Mouse (Mus musculus): ENCODE measurements around the gene Nav2. TPM values are rescaled to one million over a fixed set of nuclear protein-coding genes. Genes with fewer than 3 reads are reported as not detected.

The Nav2 gene
- total and polyA plus RNA-seq, 3 experiments, result 2.0 to 2.7 TPM; not detected in 1

- H3K36me3 ChIP-seq (ENCODE audit: control insufficient read depth in 1 of 2, insufficient read depth in 2 of 2, low read length in 2 of 2), result peaks cover 0 to 13% of the 10 kb centered on the region in 2 experiments; a peak in 2 of 4 replicates
- no peaks in the 10 kb centered on the region for H3K9me3 ChIP-seq (replicated peaks; ENCODE audit: insufficient read depth, low read length)
- no peaks in the 10 kb centered on the region for H3K27me3 ChIP-seq (ENCODE audit: control insufficient read depth in 1 of 2, insufficient read depth in 2 of 2, low read length in 2 of 2)
- TF ChIP-seq ETS1 (IDR thresholded peaks at IDR 0.05; ENCODE audit: low read depth, low read length) (no peak; the same call in 1 of the 2 replicates), RAD21 (IDR thresholded peaks at IDR 0.05; ENCODE audit: low read depth, low read length) (no peak), NELFE (IDR thresholded peaks at IDR 0.05; ENCODE audit: low read depth, low read length) (peak; percentile 51), UBTF (IDR thresholded peaks at IDR 0.05; ENCODE audit: borderline replicate concordance, insufficient read depth, low read depth, low read length) (0 out of 2 replicates have a peak, but pooled peaks have one; percentile 20), POLR2A (IDR thresholded peaks at IDR 0.05; ENCODE audit: control insufficient read depth in 1 of 2, insufficient read depth in 1 of 2, low read depth in 1 of 2, low read length in 2 of 2, poor library complexity in 1 of 2) (peak in 1 of 2 experiments; percentile 43; a peak in 2 of 4 replicates), BHLHE40 (IDR thresholded peaks at IDR 0.05; ENCODE audit: borderline replicate concordance, low read depth, low read length) (no peak), TBP (IDR thresholded peaks at IDR 0.05; ENCODE audit: low read depth, low read length) (no peak; the same call in 1 of the 2 replicates), MEF2A (IDR thresholded peaks at IDR 0.05; ENCODE audit: extremely low read depth, insufficient replicate concordance, low read depth, low read length, poor library complexity, severe bottlenecking) (no peak), MAZ (IDR thresholded peaks at IDR 0.05; ENCODE audit: low read depth, low read length) (no peak), JUND (IDR thresholded peaks at IDR 0.05; ENCODE audit: low read depth, low read length) (no peak), MYB (IDR thresholded peaks at IDR 0.05; ENCODE audit: low read depth, low read length) (no peak)
- peaks cover 17% of the 10 kb centered on the region for H3K79me2 ChIP-seq (ENCODE audit: control insufficient read depth, insufficient read depth, low read length, poor library complexity)
- peak within 1 kb of the TSS; percentile 70 to 91 for H3K4me3 ChIP-seq (ENCODE audit: control insufficient read depth in 1 of 2, insufficient read depth in 1 of 2, low read depth in 2 of 2, low read length in 2 of 2)
- H3K4me1 ChIP-seq (ENCODE audit: control insufficient read depth in 1 of 2, insufficient read depth in 2 of 2, low read length in 2 of 2), result peaks cover 0 to 12% of the 10 kb centered on the region in 2 experiments; a peak in 2 of 4 replicates
- DNase-seq (ENCODE audit: low read depth, low spot score), result peak; percentile 85
- peak within 1 kb of the TSS; percentile 99 for H3K9ac ChIP-seq (ENCODE audit: control insufficient read depth, low read depth, low read length, poor library complexity, severe bottlenecking)
- H3K27ac ChIP-seq (ENCODE audit: control insufficient read depth, low read depth, low read length), result peak within 1 kb of the TSS; percentile 94
Observed at GRCm38 (mm10) chr7:48881486-48881885, 27.0 kb upstream of the Nav2 start, which contains the start of gene E2f8. TSS of gene E2f8 (minus strand) at chr7:48881596.

- peak overlapping the region; percentile 93 for H3K27ac ChIP-seq (ENCODE audit: control insufficient read depth, low read depth, low read length)
- H3K4me1 ChIP-seq (ENCODE audit: control insufficient read depth in 1 of 2, insufficient read depth in 2 of 2, low read length in 2 of 2), result peaks cover 0 to 12% of the 10 kb centered on the region in 2 experiments; a peak in 2 of 4 replicates
- H3K79me2 ChIP-seq (ENCODE audit: control insufficient read depth, insufficient read depth, low read length, poor library complexity), result peaks cover 17% of the 10 kb centered on the region
- peak; percentile 88 for DNase-seq (ENCODE audit: low read depth, low spot score)
- H3K36me3 ChIP-seq (ENCODE audit: control insufficient read depth in 1 of 2, insufficient read depth in 2 of 2, low read length in 2 of 2), result peaks cover 0 to 13% of the 10 kb centered on the region in 2 experiments; a peak in 2 of 4 replicates
- H3K4me3 ChIP-seq (ENCODE audit: control insufficient read depth in 1 of 2, insufficient read depth in 1 of 2, low read depth in 2 of 2, low read length in 2 of 2), result peak overlapping the region; percentile 70 to 91
- H3K27me3 ChIP-seq (ENCODE audit: control insufficient read depth in 1 of 2, insufficient read depth in 2 of 2, low read length in 2 of 2), result peaks cover 0 to 2% of the 10 kb centered on the region in 2 experiments; a peak in 1 of 4 replicates
- no peaks in the 10 kb centered on the region for H3K9me3 ChIP-seq (replicated peaks; ENCODE audit: insufficient read depth, low read length)
- H3K9ac ChIP-seq (ENCODE audit: control insufficient read depth, low read depth, low read length, poor library complexity, severe bottlenecking), result peak overlapping the region; percentile 99
- TF ChIP-seq MXI1 (IDR thresholded peaks at IDR 0.05; ENCODE audit: low read depth, low read length), result peak; percentile 72
- no peak for TF ChIP-seq JUND (IDR thresholded peaks at IDR 0.05; ENCODE audit: low read depth, low read length)
- peak; percentile 73 for TF ChIP-seq TCF12 (IDR thresholded peaks at IDR 0.05; ENCODE audit: low read depth, low read length)
- no peak for TF ChIP-seq KAT2A (conservative IDR thresholded peaks at IDR 0.05; ENCODE audit: low read depth, low read length)
- TF ChIP-seq SMC3 (IDR thresholded peaks at IDR 0.05; ENCODE audit: low read depth, low read length), result no peak
- TF ChIP-seq ZC3H11A (IDR thresholded peaks at IDR 0.05; ENCODE audit: low read depth, low read length), result no peak
- peak; percentile 75 for TF ChIP-seq E2F4 (IDR thresholded peaks at IDR 0.05; ENCODE audit: borderline replicate concordance, low read depth, low read length)
- TF ChIP-seq POLR2A (IDR thresholded peaks at IDR 0.05; ENCODE audit: control insufficient read depth in 1 of 2, insufficient read depth in 1 of 2, low read depth in 1 of 2, low read length in 2 of 2, poor library complexity in 1 of 2), result peak; percentile 26 to 60; a peak in 2 of 4 replicates
- peak; percentile 58 for TF ChIP-seq ETS1 (IDR thresholded peaks at IDR 0.05; ENCODE audit: low read depth, low read length)
- TF ChIP-seq GATA1 (IDR thresholded peaks at IDR 0.05; ENCODE audit: low read depth, low read length), result peak; percentile 55
- TF ChIP-seq CHD1 (IDR thresholded peaks at IDR 0.05; ENCODE audit: low read depth, low read length), result 0 out of 2 replicates have a peak, but pooled peaks have one; percentile 54
- peak; percentile 58 for TF ChIP-seq NELFE (IDR thresholded peaks at IDR 0.05; ENCODE audit: low read depth, low read length)
- TF ChIP-seq EP300 (IDR thresholded peaks at IDR 0.05; ENCODE audit: low read depth in 1 of 2, low read length in 2 of 2), result peak; percentile 76 to 84
- peak; percentile 80 for TF ChIP-seq TBP (IDR thresholded peaks at IDR 0.05; ENCODE audit: low read depth, low read length)
- no peak for TF ChIP-seq MYB (IDR thresholded peaks at IDR 0.05; ENCODE audit: low read depth, low read length)
- peak; percentile 41; the same call in 1 of the 2 replicates for TF ChIP-seq ELF1 (IDR thresholded peaks at IDR 0.05; ENCODE audit: low read depth, low read length)
- no peak for TF ChIP-seq POLR2AphosphoS5 (IDR thresholded peaks at IDR 0.05; ENCODE audit: borderline replicate concordance, low read depth, low read length)
- TF ChIP-seq RCOR1 (IDR thresholded peaks at IDR 0.05; ENCODE audit: low read depth, low read length), result peak; percentile 65; the same call in 1 of the 2 replicates
- TF ChIP-seq RAD21 (IDR thresholded peaks at IDR 0.05; ENCODE audit: low read depth, low read length), result no peak
- no peak for TF ChIP-seq GABPA (IDR thresholded peaks at IDR 0.05; ENCODE audit: low read depth, low read length)
- peak; percentile 63 for TF ChIP-seq SIN3A (IDR thresholded peaks at IDR 0.05; ENCODE audit: low read length)
- TF ChIP-seq ZMIZ1 (IDR thresholded peaks at IDR 0.05; ENCODE audit: low read depth, low read length), result no peak
- TF ChIP-seq ZNF384 (IDR thresholded peaks at IDR 0.05; ENCODE audit: low read depth, low read length), result no peak
- peak; percentile 49; the same call in 1 of the 2 replicates for TF ChIP-seq MAZ (IDR thresholded peaks at IDR 0.05; ENCODE audit: low read depth, low read length)
Observed at GRCm38 (mm10) chr7:48881971-48882609, 26.4 kb upstream of the Nav2 start.

Measured in MEL (cell line).